Mouse (Mus musculus) heart, embryonic 14.5 days (tissue): ENCODE results near the gene Macf1. TPM values are rescaled to one million over a fixed set of nuclear protein-coding genes. Genes with fewer than 3 reads are reported as not detected.

Experiments used
- ATAC-seq: fragments of 200-750 bp; cut with Nextera tagmentation; 2 replicates; pipeline ENCODE4 v1.8.0; 2017; ENCODE audit warnings: low read depth, moderate TSS enrichment; ENCODE audit not compliant: insufficient number of reproducible peaks, insufficient read depth, low FRiP score
- H3K27ac ChIP-seq, 2 experiments: fragments of 200-500 bp in 1 of 2; fragments of 300-500 bp in 1 of 2; sonication (generic) in 1 of 2; replicated peaks in 1 of 2; 2 replicates each; pipeline ENCODE4 v1.5.1; 2012 to 2014; ENCODE audit warnings: low read depth in 2 of 2, low read length in 2 of 2, control low read depth in 1 of 2, mild to moderate bottlenecking in 1 of 2, mixed read lengths in 1 of 2; ENCODE audit not compliant: control insufficient read depth in 1 of 2, insufficient read depth in 1 of 2
- H3K27me3 ChIP-seq: fragments of 300-500 bp; sonication (generic); 2 replicates; pipeline ENCODE4 v1.6.1; 2014; ENCODE audit warnings: mild to moderate bottlenecking, low read length, control low read depth; ENCODE audit not compliant: control insufficient read depth, insufficient read depth
- H3K36me3 ChIP-seq: fragments of 300-500 bp; sonication (generic); 2 replicates; pipeline ENCODE4 v1.6.1; 2014; ENCODE audit warnings: mild to moderate bottlenecking, control low read depth, low read length, mixed read lengths; ENCODE audit not compliant: control insufficient read depth, insufficient read depth
- H3K4me1 ChIP-seq, 2 experiments: fragments of 200-500 bp in 1 of 2; fragments of 300-500 bp in 1 of 2; sonication (generic) in 1 of 2; 2 replicates each; pipeline ENCODE4 v1.6.1; 2012 to 2014; ENCODE audit warnings: low read length in 2 of 2, control low read depth in 1 of 2, mixed read lengths in 1 of 2; ENCODE audit not compliant: control insufficient read depth in 2 of 2, insufficient read depth in 2 of 2
- H3K4me2 ChIP-seq: fragments of 300-500 bp; sonication (generic); 2 replicates; pipeline ENCODE4 v1.6.1; 2014; ENCODE audit warnings: mild to moderate bottlenecking, low read length
- H3K4me3 ChIP-seq, 2 experiments: fragments of 200-500 bp in 1 of 2; fragments of 300-500 bp in 1 of 2; sonication (generic) in 1 of 2; 2 replicates each; pipeline ENCODE4 v1.5.1; 2012 to 2014; ENCODE audit warnings: low read length in 2 of 2, mild to moderate bottlenecking in 2 of 2, control low read depth in 1 of 2, low read depth in 1 of 2, moderate library complexity in 1 of 2; ENCODE audit not compliant: control insufficient read depth in 1 of 2, insufficient read depth in 1 of 2
- H3K9ac ChIP-seq: fragments of 300-500 bp; sonication (generic); 2 replicates; pipeline ENCODE4 v1.6.1; 2014; ENCODE audit warnings: mild to moderate bottlenecking, low read length
- H3K9me3 ChIP-seq: fragments of 300-500 bp; sonication (generic); 2 replicates; pipeline ENCODE4 v1.6.1; 2016; ENCODE audit warnings: low read length, control low read depth; ENCODE audit not compliant: control insufficient read depth
- WGBS: fragments of 180-500 bp; shearing (Covaris S2); extraction: QIAGEN DNeasy Blood & Tissue Kit; methylation state at CpG from one replicate; pipeline ENCODE4 v1.1.7; 2014; 5-methylcytosine and 5-hydroxymethylcytosine counted together
- polyA plus RNA-seq: library from polyadenylated mRNA; unstranded; fragments of >200 nt; fragmentation: Nextera tagmentation; extraction: Ambion mirVana; gene quantifications from 2 replicates; pipeline ENCODE4 v1.2.1, GENCODE M21; 2014

Macf1 gene
- polyA plus RNA-seq, 1 experiment from 2014 or later: 107 TPM

DNA sequence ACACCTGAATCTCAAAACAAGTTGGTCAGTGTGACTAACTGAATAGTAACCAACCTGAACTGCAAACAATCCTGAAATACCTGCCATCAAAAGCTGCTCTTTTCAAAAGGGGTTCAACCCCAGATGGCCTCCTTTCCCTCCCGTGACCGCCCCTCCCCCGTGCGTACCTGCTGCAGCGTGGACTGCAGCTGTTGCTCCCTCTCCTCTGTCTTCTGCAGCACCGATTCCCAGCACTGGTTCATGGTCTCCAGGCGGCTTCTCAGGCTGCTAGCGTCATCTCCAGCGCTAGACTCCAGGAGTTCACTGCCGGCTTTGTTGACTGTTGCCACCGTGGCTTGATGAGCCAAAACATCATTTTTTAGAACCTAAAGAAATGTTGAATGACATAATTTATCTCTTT is 302.6 kb downstream of the Macf1 start:
- 96% methylated on average over 11 of the region's 11 CpGs for WGBS
- Histone ChIP-seq H3K4me1 (no peaks in the 10 kb centered on the region), H3K9ac (no peak overlapping the region), H3K36me3 (peaks cover 98% of the 10 kb centered on the region), H3K4me2 (no peak overlapping the region), H3K4me3 (no peak overlapping the region), H3K9me3 (no peaks in the 10 kb centered on the region), H3K27me3 (no peaks in the 10 kb centered on the region), H3K27ac (no peak overlapping the region)
- ATAC-seq: no peak

DNA sequence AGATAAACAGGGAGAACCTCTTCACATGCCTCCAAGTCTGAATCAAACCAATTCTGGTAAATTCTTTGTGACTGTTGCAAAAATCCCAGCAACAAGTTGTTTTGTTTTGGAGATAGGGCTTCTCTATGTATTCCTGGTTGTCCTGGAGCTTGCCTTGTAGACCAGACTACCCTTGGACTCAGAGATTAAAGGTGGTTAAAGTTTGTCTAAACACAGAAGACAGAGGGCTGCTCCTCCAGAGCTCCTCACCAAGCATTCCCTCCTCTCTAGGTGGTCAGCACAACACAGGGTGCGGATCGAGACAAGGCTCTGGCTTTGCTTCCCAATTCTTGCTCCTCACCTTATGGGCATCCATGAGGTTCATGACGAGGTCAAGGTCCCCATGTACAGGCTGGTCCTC is 308.1 kb downstream of the Macf1 start:
- Histone ChIP-seq H3K27me3 (no peaks in the 10 kb centered on the region), H3K27ac (no peak overlapping the region), H3K4me1 (no peaks in the 10 kb centered on the region), H3K4me3 (no peak overlapping the region), H3K36me3 (peaks cover 98% of the 10 kb centered on the region), H3K4me2 (no peak overlapping the region), H3K9me3 (no peaks in the 10 kb centered on the region), H3K9ac (no peak overlapping the region)
- ATAC-seq: no peak
- 86% methylated on average over 3 of the region's 3 CpGs for WGBS

DNA sequence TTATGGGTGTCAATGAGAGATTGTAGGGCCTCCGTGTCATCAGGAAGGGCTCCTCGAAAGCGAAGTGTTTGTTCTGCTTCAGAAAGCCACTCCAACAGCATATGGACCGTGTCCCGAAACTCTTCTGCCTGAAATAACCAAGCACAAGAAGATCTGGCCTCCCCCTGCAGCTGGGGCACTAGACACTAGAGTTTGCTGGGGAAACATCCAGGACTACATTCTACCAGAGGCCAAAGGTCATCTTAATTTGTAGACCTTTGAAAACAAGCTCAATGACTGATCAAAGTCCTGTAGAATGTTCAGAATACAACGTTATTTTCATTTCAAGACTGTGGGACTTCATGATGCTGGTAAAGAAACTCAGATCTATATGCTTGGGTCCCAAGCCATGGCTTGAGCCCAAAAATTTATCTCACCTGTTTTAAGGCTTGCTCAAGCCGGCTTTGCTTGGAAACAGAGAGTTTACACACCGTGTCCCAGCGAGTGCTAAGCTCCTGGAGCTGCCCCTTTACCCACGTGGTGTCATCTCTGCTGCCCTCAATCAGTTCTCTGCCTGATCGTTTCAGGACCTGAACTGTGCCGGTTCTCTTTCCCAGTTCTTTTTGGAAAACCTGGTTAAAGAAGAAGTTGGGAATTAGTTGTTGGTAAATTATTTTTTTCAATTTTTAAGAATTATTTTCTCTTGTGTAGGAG is 309.7 kb downstream of the Macf1 start:
- no peak for ATAC-seq
- Histone ChIP-seq H3K9ac (no peak overlapping the region), H3K36me3 (peaks cover 98% of the 10 kb centered on the region), H3K27me3 (no peaks in the 10 kb centered on the region), H3K4me1 (no peaks in the 10 kb centered on the region), H3K9me3 (no peaks in the 10 kb centered on the region), H3K4me2 (no peak overlapping the region), H3K27ac (no peak overlapping the region), H3K4me3 (no peak overlapping the region)
- WGBS: 90% methylated on average over 12 of the region's 12 CpGs

DNA sequence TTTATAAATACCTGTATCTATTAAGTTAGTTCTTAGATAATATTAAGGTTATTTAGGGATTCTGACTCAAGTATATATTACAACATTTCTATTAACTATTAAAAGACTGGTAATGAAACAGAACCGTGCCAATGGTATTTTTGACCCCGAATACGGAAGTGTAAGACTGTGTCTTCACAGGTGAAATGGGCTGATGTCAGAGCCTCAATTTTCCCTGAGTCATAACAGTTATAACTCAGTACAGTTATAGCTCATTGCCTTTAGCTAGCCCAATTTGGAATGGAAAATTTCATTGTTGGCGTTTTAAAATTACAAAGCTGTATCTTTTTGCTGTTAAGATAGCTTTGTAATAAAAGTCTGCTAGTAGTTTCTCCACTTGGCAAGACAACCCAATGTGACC is 320.6 kb downstream of the Macf1 start:
- no peak for ATAC-seq
- H3K4me3 ChIP-seq: no peak overlapping the region
- no peak overlapping the region for H3K9ac ChIP-seq
- no peaks in the 10 kb centered on the region for H3K9me3 ChIP-seq
- no peak overlapping the region for H3K4me2 ChIP-seq
- H3K36me3 ChIP-seq: peaks cover 98% of the 10 kb centered on the region
- H3K4me1 ChIP-seq: no peaks in the 10 kb centered on the region
- H3K27ac ChIP-seq: no peak overlapping the region
- no peaks in the 10 kb centered on the region for H3K27me3 ChIP-seq
- 91% methylated on average over 4 of the region's 4 CpGs for WGBS

DNA sequence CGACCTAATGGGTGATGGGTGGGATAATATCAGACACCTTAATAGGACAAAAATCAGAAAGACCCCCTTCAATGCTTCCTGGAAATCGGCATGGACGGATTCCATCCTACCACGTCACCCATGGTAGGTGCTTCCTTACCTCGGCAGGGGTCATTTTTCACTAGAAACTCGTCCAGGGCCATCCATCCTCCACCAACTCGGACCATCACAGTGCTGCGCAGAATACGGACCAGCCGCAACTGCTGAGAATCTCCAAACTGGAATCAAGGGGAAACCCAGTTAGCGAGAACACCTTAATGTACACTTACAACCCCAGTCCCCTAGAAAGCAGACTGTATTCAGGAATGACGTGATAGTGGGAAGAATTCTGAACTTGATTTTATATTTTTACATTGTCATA is 323.4 kb downstream of the Macf1 start:
- no peak overlapping the region for H3K9ac ChIP-seq

DNA sequence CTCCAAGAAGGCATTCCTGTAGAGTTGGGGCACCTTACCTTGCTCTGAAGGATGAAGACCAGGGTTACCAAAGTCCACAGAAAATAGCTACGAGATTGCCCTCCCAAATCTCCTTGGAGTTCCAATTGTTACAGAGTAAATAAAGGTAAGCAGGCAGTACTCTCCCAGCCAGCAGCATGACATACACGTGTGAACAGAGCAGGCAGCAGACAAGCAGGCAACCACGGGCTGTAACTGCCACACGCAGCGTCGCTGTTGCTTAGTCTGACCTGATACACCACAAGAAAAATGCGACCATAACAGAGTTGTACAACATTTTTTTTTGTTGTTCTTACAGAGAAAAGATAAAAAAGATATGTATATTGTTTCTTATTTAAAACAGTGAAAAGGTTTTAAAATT is 325.5 kb downstream of the Macf1 start:
- Histone ChIP-seq H3K36me3 (peaks cover 98% of the 10 kb centered on the region), H3K4me2 (no peak overlapping the region), H3K4me1 (no peaks in the 10 kb centered on the region), H3K4me3 (no peak overlapping the region), H3K9me3 (no peaks in the 10 kb centered on the region), H3K27me3 (no peaks in the 10 kb centered on the region), H3K27ac (no peak overlapping the region), H3K9ac (no peak overlapping the region)
- no peak for ATAC-seq
- WGBS: 92% methylated on average over 7 of the region's 7 CpGs

More for the DNA sequence above, 323.4 kb downstream of the Macf1 start:
- 93% methylated on average over 12 of the region's 12 CpGs for WGBS
- H3K4me1 ChIP-seq: no peaks in the 10 kb centered on the region
- no peak overlapping the region for H3K27ac ChIP-seq
- H3K27me3 ChIP-seq: no peaks in the 10 kb centered on the region
- H3K4me3 ChIP-seq: no peak overlapping the region
- H3K36me3 ChIP-seq: peaks cover 98% of the 10 kb centered on the region
- no peak for ATAC-seq
- H3K4me2 ChIP-seq: no peak overlapping the region
- no peaks in the 10 kb centered on the region for H3K9me3 ChIP-seq

DNA sequence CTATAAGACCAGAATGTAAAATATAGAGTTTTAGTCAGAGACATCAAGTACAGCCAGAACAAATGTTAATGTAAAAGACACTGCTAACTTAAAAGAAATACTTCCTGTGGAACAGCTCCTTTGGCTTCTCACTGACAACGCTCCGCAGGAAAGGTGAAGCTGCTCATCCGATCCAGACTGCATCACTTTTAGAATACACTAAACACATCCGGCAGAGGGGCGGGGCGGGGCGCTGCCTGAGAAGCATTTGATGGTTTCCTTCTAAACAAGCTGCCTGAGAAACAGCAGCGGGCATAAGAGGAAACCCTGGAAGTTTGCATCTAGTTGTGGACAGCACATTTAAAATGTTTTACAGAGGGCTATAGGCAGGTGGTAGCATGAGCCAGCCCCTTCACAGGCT is 328.2 kb downstream of the Macf1 start:
- H3K4me3 ChIP-seq: no peak overlapping the region
- peaks cover 98% of the 10 kb centered on the region for H3K36me3 ChIP-seq
- H3K9me3 ChIP-seq: no peaks in the 10 kb centered on the region
- no peak for ATAC-seq
- no peak overlapping the region for H3K4me2 ChIP-seq
- no peak overlapping the region for H3K27ac ChIP-seq
- 88% methylated on average over 8 of the region's 8 CpGs for WGBS
- H3K4me1 ChIP-seq: no peaks in the 10 kb centered on the region
- no peak overlapping the region for H3K9ac ChIP-seq
- H3K27me3 ChIP-seq: no peaks in the 10 kb centered on the region

DNA sequence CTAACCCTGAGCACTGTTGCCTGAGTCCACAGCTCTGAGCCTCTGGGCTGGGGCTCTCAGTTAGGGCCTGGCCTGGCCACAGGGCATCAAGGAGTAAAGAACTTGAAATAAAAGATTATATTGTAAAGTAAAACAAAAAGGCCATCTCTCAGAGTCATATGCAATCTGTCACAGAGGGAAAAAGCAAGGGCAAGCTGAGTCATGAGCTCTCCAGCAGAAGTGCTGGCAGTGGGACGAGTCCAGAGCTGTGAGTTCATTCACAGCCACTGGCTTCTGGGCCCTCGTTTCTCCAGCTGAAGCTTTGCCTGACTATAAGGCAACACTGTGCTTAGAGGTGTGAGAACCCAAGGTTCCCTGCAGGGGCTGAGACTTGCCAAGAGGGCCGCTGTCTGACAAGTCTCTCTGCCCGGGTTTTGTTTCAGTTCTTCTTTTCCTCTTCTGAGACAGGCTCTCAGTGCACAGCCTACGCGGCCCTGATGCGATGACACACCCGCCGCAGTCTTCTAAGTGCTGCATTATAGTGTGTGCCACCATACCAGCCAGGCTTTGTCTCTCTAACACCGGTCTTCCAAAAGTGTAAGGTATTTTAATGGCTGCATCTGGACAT is 330.8 kb downstream of the Macf1 start:
- no peak overlapping the region for H3K4me2 ChIP-seq
- H3K4me3 ChIP-seq: no peak overlapping the region
- H3K27ac ChIP-seq: no peak overlapping the region
- H3K9ac ChIP-seq: no peak overlapping the region
- H3K4me1 ChIP-seq: no peaks in the 10 kb centered on the region
- no peak for ATAC-seq
- H3K36me3 ChIP-seq: peaks cover 99% of the 10 kb centered on the region
- H3K27me3 ChIP-seq: no peaks in the 10 kb centered on the region
- 75% methylated on average over 10 of the region's 10 CpGs for WGBS
- H3K9me3 ChIP-seq: no peaks in the 10 kb centered on the region
